Mouse (Mus musculus) testis, adult 2 months (tissue): ENCODE measurements around the gene Rpap3. TPM values are rescaled to one million over a fixed set of nuclear protein-coding genes. Genes with fewer than 3 reads are reported as not detected.

Experiments
- H3K27ac ChIP-seq: fragments of 200-500 bp; 2 replicates; pipeline ENCODE4 v1.5.1; 2012; ENCODE audit warnings: low read depth, low read length; ENCODE audit not compliant: control insufficient read depth, insufficient read depth
- H3K27me3 ChIP-seq: fragments of 200-500 bp; 2 replicates; pipeline ENCODE4 v1.6.1; 2012; ENCODE audit warnings: mild to moderate bottlenecking, low read length, moderate library complexity; ENCODE audit not compliant: control insufficient read depth, insufficient read depth
- H3K36me3 ChIP-seq: fragments of 200-500 bp; 2 replicates; pipeline ENCODE4 v1.6.1; 2012; ENCODE audit warnings: mild to moderate bottlenecking, low read length; ENCODE audit not compliant: control insufficient read depth, insufficient read depth
- H3K4me1 ChIP-seq: fragments of 200-500 bp; 2 replicates; pipeline ENCODE4 v1.6.1; 2012; ENCODE audit warnings: low read length; ENCODE audit not compliant: control insufficient read depth, insufficient read depth
- H3K4me3 ChIP-seq: fragments of 200-500 bp; 2 replicates; pipeline ENCODE4 v1.5.1; 2012; ENCODE audit warnings: low read depth, mild to moderate bottlenecking, low read length, moderate library complexity, mixed read lengths; ENCODE audit not compliant: control insufficient read depth
- CTCF ChIP-seq: fragments of 200-500 bp; IDR thresholded peaks from 2 replicates; pipeline ENCODE4 v1.5.1; 2012; ENCODE audit warnings: low read depth, mild to moderate bottlenecking, inconsistent platforms, low read length, moderate library complexity; ENCODE audit not compliant: control insufficient read depth, insufficient read depth, insufficient replicate concordance
- POLR2A ChIP-seq: fragments of 200-500 bp; IDR thresholded peaks from 2 replicates; pipeline ENCODE4 v1.6.1; 2012; ENCODE audit warnings: low read depth, mild to moderate bottlenecking, inconsistent platforms, low read length, moderate library complexity; ENCODE audit not compliant: control insufficient read depth
- polyA plus RNA-seq: library from polyadenylated mRNA; depleted of rRNA; stranded (reverse); fragments of >200 nt; gene quantifications from 2 replicates; pipeline ENCODE4 v1.2.3, GENCODE M21; 2012

Rpap3 gene
- polyA plus RNA-seq, 1 experiment, result 3.7 TPM

GRCm38 (mm10) chr15:97743210-97743609, 37.6 kb upstream of the Rpap3 start:
- no peak for TF ChIP-seq POLR2A
- no peak for TF ChIP-seq CTCF
- no peak overlapping the region for H3K27ac ChIP-seq
- H3K27me3 ChIP-seq, result no peaks in the 10 kb centered on the region
- H3K4me1 ChIP-seq, result peaks cover 11% of the 10 kb centered on the region
- H3K4me3 ChIP-seq, result no peak overlapping the region
- H3K36me3 ChIP-seq, result no peaks in the 10 kb centered on the region

- no peaks in the 10 kb centered on the region for H3K27me3 ChIP-seq
- TF ChIP-seq POLR2A, result no peak
- no peak for TF ChIP-seq CTCF
- no peaks in the 10 kb centered on the region for H3K36me3 ChIP-seq
- no peak overlapping the region for H3K27ac ChIP-seq
- peaks cover 11% of the 10 kb centered on the region for H3K4me1 ChIP-seq
- no peak overlapping the region for H3K4me3 ChIP-seq
These were observed 37.0 kb upstream of the Rpap3 start for GRCm38 (mm10) chr15:97742600-97742999.

- H3K27me3 ChIP-seq, result no peaks in the 10 kb centered on the region
- no peaks in the 10 kb centered on the region for H3K36me3 ChIP-seq
- no peak overlapping the region for H3K27ac ChIP-seq
- H3K4me3 ChIP-seq, result peak overlapping the region; percentile 65
- H3K4me1 ChIP-seq, result peaks cover 11% of the 10 kb centered on the region
- no peak for TF ChIP-seq CTCF
- no peak for TF ChIP-seq POLR2A
These were observed 36.4 kb upstream of the Rpap3 start for GRCm38 (mm10) chr15:97742074-97742473.

- Histone ChIP-seq H3K27ac (no peak overlapping the region), H3K27me3 (no peaks in the 10 kb centered on the region), H3K4me3 (peak overlapping the region; percentile 65), H3K36me3 (no peaks in the 10 kb centered on the region), H3K4me1 (peaks cover 11% of the 10 kb centered on the region)
- TF ChIP-seq POLR2A (no peak; the same call in 1 of the 2 replicates), CTCF (no peak)
These were observed 36.0 kb upstream of the Rpap3 start for GRCm38 (mm10) chr15:97741662-97742061.

GRCm38 (mm10) chr15:97740283-97740732, 34.7 kb upstream of the Rpap3 start:
- TF ChIP-seq CTCF, result no peak
- no peak for TF ChIP-seq POLR2A
- Histone ChIP-seq H3K4me1 (peaks cover 4% of the 10 kb centered on the region), H3K27me3 (no peaks in the 10 kb centered on the region), H3K4me3 (peak overlapping the region; percentile 65), H3K36me3 (no peaks in the 10 kb centered on the region), H3K27ac (no peak overlapping the region)

- no peaks in the 10 kb centered on the region for H3K27me3 ChIP-seq
- H3K27ac ChIP-seq, result no peak overlapping the region
- peaks cover 2% of the 10 kb centered on the region; the same call in 1 of the 2 replicates for H3K4me1 ChIP-seq
- H3K36me3 ChIP-seq, result no peaks in the 10 kb centered on the region
- H3K4me3 ChIP-seq, result no peak overlapping the region
- TF ChIP-seq POLR2A (no peak), CTCF (no peak)
These were observed 33.3 kb upstream of the Rpap3 start for GRCm38 (mm10) chr15:97738923-97739322.

- no peak for TF ChIP-seq POLR2A
- TF ChIP-seq CTCF, result no peak
- Histone ChIP-seq H3K27ac (no peak overlapping the region), H3K36me3 (no peaks in the 10 kb centered on the region), H3K4me1 (peaks cover 7% of the 10 kb centered on the region), H3K4me3 (no peak overlapping the region), H3K27me3 (no peaks in the 10 kb centered on the region)
These were observed 26.4 kb upstream of the Rpap3 start for GRCm38 (mm10) chr15:97731988-97732387.

GRCm38 (mm10) chr15:97731111-97731510, 25.5 kb upstream of the Rpap3 start, which contains the start of gene Endou:
Gene Endou (minus strand): TSS chr15:97731339.
- H3K4me3 ChIP-seq, result no peak within 1 kb of the TSS
- TF ChIP-seq CTCF (no peak), POLR2A (no peak)
- H3K27me3 ChIP-seq, result no peaks in the 10 kb centered on the region

More at GRCm38 (mm10) chr15:97731111-97731510, 25.5 kb upstream of the Rpap3 start, which contains the start of gene Endou:
- Histone ChIP-seq H3K4me1 (peaks cover 7% of the 10 kb centered on the region), H3K36me3 (no peaks in the 10 kb centered on the region), H3K27ac (no peak within 1 kb of the TSS)
